Mouse (Mus musculus) kidney, postnatal 36 days (tissue): ENCODE data around the gene D230025D16Rik.
"Not testable (repeated sequence)": the region's sequence is repeated elsewhere in the genome, so short reads cannot be mapped to it uniquely, and the experiment has no call there.

Experiments
- DNase-seq, 2 experiments: peaks; one replicate each; pipeline ENCODE4 v3.0.0; 2021 to 2022; ENCODE audit warnings: mixed read lengths in 2 of 2

The D230025D16Rik gene

GRCm38 (mm10) chr8:105224413-105225271 is at the start of gene D230025D16Rik:
Gene D230025D16Rik, plus strand, starts transcription at chr8:105225145.
- peak; percentile 95 to 98 for DNase-seq

GRCm38 (mm10) chr8:105175287-105175686 is 49.7 kb upstream of the D230025D16Rik start:
- not testable (repeated sequence) for DNase-seq

GRCm38 (mm10) chr8:105178211-105178800 is 46.6 kb upstream of the D230025D16Rik start:
- no peak for DNase-seq

- DNase-seq: no peak
Measured at GRCm38 (mm10) chr8:105182201-105182600, 42.7 kb upstream of the D230025D16Rik start.

GRCm38 (mm10) chr8:105186467-105187005 is 38.4 kb upstream of the D230025D16Rik start:
- no peak for DNase-seq

- no peak for DNase-seq
Measured at GRCm38 (mm10) chr8:105192182-105192581, 32.8 kb upstream of the D230025D16Rik start.

- DNase-seq: no peak
Measured at GRCm38 (mm10) chr8:105205748-105206147, 19.2 kb upstream of the D230025D16Rik start.

GRCm38 (mm10) chr8:105206766-105207275 is 18.1 kb upstream of the D230025D16Rik start:
- DNase-seq: no peak

GRCm38 (mm10) chr8:105207675-105208273 is 17.2 kb upstream of the D230025D16Rik start:
- no peak for DNase-seq

- no peak for DNase-seq
Measured at GRCm38 (mm10) chr8:105209153-105210110, 15.5 kb upstream of the D230025D16Rik start.

- no peak for DNase-seq
Measured at GRCm38 (mm10) chr8:105214104-105214503, 10.8 kb upstream of the D230025D16Rik start.

GRCm38 (mm10) chr8:105217926-105218522 is 6.9 kb upstream of the D230025D16Rik start:
- DNase-seq: peak; percentile 8 to 55

GRCm38 (mm10) chr8:105223850-105224249 is 1.1 kb upstream of the D230025D16Rik start:
- DNase-seq: no peak

- DNase-seq: no peak
Measured at GRCm38 (mm10) chr8:105225272-105225593, 288 bp downstream of the D230025D16Rik start.

- peak in 1 of 2 experiments; percentile 16 for DNase-seq
Measured at GRCm38 (mm10) chr8:105225917-105226316, 972 bp downstream of the D230025D16Rik start.

- no peak for DNase-seq
Measured at GRCm38 (mm10) chr8:105231503-105232320, 6.8 kb downstream of the D230025D16Rik start.

GRCm38 (mm10) chr8:105232321-105232693 is 7.4 kb downstream of the D230025D16Rik start:
- not testable (repeated sequence) for DNase-seq

- no peak for DNase-seq
Measured at GRCm38 (mm10) chr8:105233126-105233935, 8.4 kb downstream of the D230025D16Rik start.

- DNase-seq: peak; percentile 34 to 49
Measured at GRCm38 (mm10) chr8:105235206-105235605, 10.3 kb downstream of the D230025D16Rik start.
